Mouse (Mus musculus): ENCODE measurements around the gene Hoxa6. TPM values are rescaled to one million over a fixed set of nuclear protein-coding genes. Genes with fewer than 3 reads are reported as not detected.

Hoxa6 gene
- polyA plus RNA-seq, 1 experiment from 2014 or later, result 2.8 TPM

- TF ChIP-seq CTCF (IDR thresholded peaks at IDR 0.05; ENCODE audit: low read depth), result no peak
- Histone ChIP-seq H3K4me3 (replicated peaks; ENCODE audit: low read depth, low read length) (peak overlapping the region; percentile 66), H3K27me3 (ENCODE audit: insufficient read depth, low read length) (no peaks in the 10 kb centered on the region), H3K4me1 (replicated peaks; ENCODE audit: insufficient read depth, low read length) (peaks cover 42% of the 10 kb centered on the region), H3K36me3 (ENCODE audit: insufficient read depth, low read length) (no peaks in the 10 kb centered on the region), H3K4me2 (ENCODE audit: low read length) (peak overlapping the region; percentile 81), H3K9ac (ENCODE audit: low read depth, low read length) (peak overlapping the region; percentile 88), H3K9me3 (replicated peaks; ENCODE audit: low read length) (no peaks in the 10 kb centered on the region), H3K27ac (peak overlapping the region; percentile 96)
- WGBS, result 1% methylated on average over 24 of the region's 35 CpGs
- DNase-seq (ENCODE audit: low spot score) (no peak), ATAC-seq (replicated peaks; ENCODE audit: low FRiP score, low read depth) (peak; percentile 8)
Observed at GRCm38 (mm10) chr6:52175864-52176263, 32.7 kb downstream of the Hoxa6 start.

GRCm38 (mm10) chr6:52174968-52175751 lies 33.4 kb downstream of the Hoxa6 start:
- no peaks in the 10 kb centered on the region for H3K27me3 ChIP-seq (ENCODE audit: insufficient read depth, low read length)
- DNase-seq (ENCODE audit: low spot score), result peak; percentile 94

GRCm38 (mm10) chr6:52173648-52174047 lies 34.9 kb downstream of the Hoxa6 start:
- peaks cover 35% of the 10 kb centered on the region for H3K4me1 ChIP-seq (replicated peaks; ENCODE audit: insufficient read depth, low read length)
- no peak overlapping the region for H3K4me3 ChIP-seq (replicated peaks; ENCODE audit: low read depth, low read length)
- H3K9ac ChIP-seq (ENCODE audit: low read depth, low read length), result no peak overlapping the region
- H3K4me2 ChIP-seq (ENCODE audit: low read length), result peak overlapping the region; percentile 67; the same call in 1 of the 2 replicates
- no peak for TF ChIP-seq CTCF (IDR thresholded peaks at IDR 0.05; ENCODE audit: low read depth)
- peak overlapping the region; percentile 85 for H3K27ac ChIP-seq
- no peaks in the 10 kb centered on the region for H3K27me3 ChIP-seq (ENCODE audit: insufficient read depth, low read length)
- H3K36me3 ChIP-seq (ENCODE audit: insufficient read depth, low read length), result no peaks in the 10 kb centered on the region
- ATAC-seq (replicated peaks; ENCODE audit: low FRiP score, low read depth) (no peak), DNase-seq (ENCODE audit: low spot score) (no peak)
- no peaks in the 10 kb centered on the region for H3K9me3 ChIP-seq (replicated peaks; ENCODE audit: low read length)
- 4% methylated on average over 4 of the region's 4 CpGs for WGBS

More at GRCm38 (mm10) chr6:52174968-52175751, 33.4 kb downstream of the Hoxa6 start:
- no peaks in the 10 kb centered on the region for H3K9me3 ChIP-seq (replicated peaks; ENCODE audit: low read length)
- peak overlapping the region; percentile 66 for H3K4me3 ChIP-seq (replicated peaks; ENCODE audit: low read depth, low read length)
- peak overlapping the region; percentile 81 for H3K4me2 ChIP-seq (ENCODE audit: low read length)
- peak overlapping the region; percentile 96 for H3K27ac ChIP-seq
- 2% methylated on average over 41 of the region's 41 CpGs for WGBS
- no peak for TF ChIP-seq CTCF (IDR thresholded peaks at IDR 0.05; ENCODE audit: low read depth)
- no peaks in the 10 kb centered on the region for H3K36me3 ChIP-seq (ENCODE audit: insufficient read depth, low read length)
- peaks cover 40% of the 10 kb centered on the region for H3K4me1 ChIP-seq (replicated peaks; ENCODE audit: insufficient read depth, low read length)
- H3K9ac ChIP-seq (ENCODE audit: low read depth, low read length), result peak overlapping the region; percentile 88
- peak; percentile 52 for ATAC-seq (replicated peaks; ENCODE audit: low FRiP score, low read depth)

- peak overlapping the region; percentile 21 for H3K4me3 ChIP-seq (replicated peaks; ENCODE audit: low read depth, low read length)
- ATAC-seq (replicated peaks; ENCODE audit: low FRiP score, low read depth), result peak; percentile 74
Observed at GRCm38 (mm10) chr6:52172501-52172900, 36.0 kb downstream of the Hoxa6 start.

GRCm38 (mm10) chr6:52171938-52172337 lies 36.6 kb downstream of the Hoxa6 start:
- no peaks in the 10 kb centered on the region for H3K9me3 ChIP-seq (replicated peaks; ENCODE audit: low read length)
- peak overlapping the region; percentile 85 for H3K27ac ChIP-seq
- H3K9ac ChIP-seq (ENCODE audit: low read depth, low read length), result peak overlapping the region; percentile 43; the same call in 1 of the 2 replicates
- peaks cover 40% of the 10 kb centered on the region for H3K4me1 ChIP-seq (replicated peaks; ENCODE audit: insufficient read depth, low read length)
- DNase-seq (ENCODE audit: low spot score) (no peak), ATAC-seq (replicated peaks; ENCODE audit: low FRiP score, low read depth) (no peak)
- H3K4me3 ChIP-seq (replicated peaks; ENCODE audit: low read depth, low read length), result peak overlapping the region; percentile 21; the same call in 1 of the 2 replicates
- peak overlapping the region; percentile 67 for H3K4me2 ChIP-seq (ENCODE audit: low read length)
- no peaks in the 10 kb centered on the region for H3K27me3 ChIP-seq (ENCODE audit: insufficient read depth, low read length)
- no peaks in the 10 kb centered on the region for H3K36me3 ChIP-seq (ENCODE audit: insufficient read depth, low read length)
- no peak for TF ChIP-seq CTCF (IDR thresholded peaks at IDR 0.05; ENCODE audit: low read depth)
- WGBS, result 22% methylated on average over 7 of the region's 7 CpGs

More at GRCm38 (mm10) chr6:52172501-52172900, 36.0 kb downstream of the Hoxa6 start:
- TF ChIP-seq CTCF (IDR thresholded peaks at IDR 0.05; ENCODE audit: low read depth), result no peak
- Histone ChIP-seq H3K9me3 (replicated peaks; ENCODE audit: low read length) (no peaks in the 10 kb centered on the region), H3K9ac (ENCODE audit: low read depth, low read length) (peak overlapping the region; percentile 43; the same call in 1 of the 2 replicates), H3K36me3 (ENCODE audit: insufficient read depth, low read length) (no peaks in the 10 kb centered on the region), H3K27me3 (ENCODE audit: insufficient read depth, low read length) (no peaks in the 10 kb centered on the region), H3K27ac (peak overlapping the region; percentile 85), H3K4me2 (ENCODE audit: low read length) (peak overlapping the region; percentile 67), H3K4me1 (replicated peaks; ENCODE audit: insufficient read depth, low read length) (peaks cover 39% of the 10 kb centered on the region)
- 1% methylated on average over 35 of the region's 35 CpGs for WGBS
- peak; percentile 97 for DNase-seq (ENCODE audit: low spot score)

GRCm38 (mm10) chr6:52171331-52171730 lies 37.2 kb downstream of the Hoxa6 start:
- H3K9me3 ChIP-seq (replicated peaks; ENCODE audit: low read length), result no peaks in the 10 kb centered on the region
- TF ChIP-seq CTCF (IDR thresholded peaks at IDR 0.05; ENCODE audit: low read depth), result no peak
- H3K27ac ChIP-seq, result peak overlapping the region; percentile 85
- H3K27me3 ChIP-seq (ENCODE audit: insufficient read depth, low read length), result no peaks in the 10 kb centered on the region
- WGBS, result 19% methylated on average over 4 of the region's 4 CpGs
- H3K4me1 ChIP-seq (replicated peaks; ENCODE audit: insufficient read depth, low read length), result peaks cover 44% of the 10 kb centered on the region
- H3K4me2 ChIP-seq (ENCODE audit: low read length), result 0 out of 2 replicates have a peak overlapping the region, but pooled peaks have one; percentile 36
- H3K9ac ChIP-seq (ENCODE audit: low read depth, low read length), result no peak overlapping the region
- ATAC-seq (replicated peaks; ENCODE audit: low FRiP score, low read depth) (no peak), DNase-seq (ENCODE audit: low spot score) (peak; percentile 73)
- H3K4me3 ChIP-seq (replicated peaks; ENCODE audit: low read depth, low read length), result no peak overlapping the region
- no peaks in the 10 kb centered on the region for H3K36me3 ChIP-seq (ENCODE audit: insufficient read depth, low read length)

All from kidney, postnatal 0 days (tissue).